Mouse (Mus musculus): ENCODE data around the gene Trf. TPM values are rescaled to one million over a fixed set of nuclear protein-coding genes. Genes with fewer than 3 reads are reported as not detected.
"Not testable (repeated sequence)": the region's sequence is repeated elsewhere in the genome, so short reads cannot be mapped to it uniquely, and the experiment has no call there.

Gene Trf
- polyA plus RNA-seq, 1 experiment: not detected

- Histone ChIP-seq H3K4me3 (ENCODE audit: insufficient read depth, poor library complexity, severe bottlenecking) (no peak overlapping the region), H3ac (ENCODE audit: control insufficient read depth, insufficient read length, low read depth) (no peak overlapping the region), H3K79me2 (ENCODE audit: control insufficient read depth, insufficient read depth) (no peaks in the 10 kb centered on the region), H3K79me3 (ENCODE audit: low read depth) (no peaks in the 10 kb centered on the region), H3K27me3 (ENCODE audit: control insufficient read depth, insufficient read depth, insufficient read length) (peaks cover 3% of the 10 kb centered on the region), H3K36me3 (ENCODE audit: control insufficient read depth, insufficient read depth) (no peaks in the 10 kb centered on the region)
- TF ChIP-seq FOSL1 (IDR thresholded peaks at IDR 0.05; ENCODE audit: insufficient read depth, low read length, poor library complexity, severe bottlenecking): no peak
These were observed 62.2 kb downstream of the Trf start for GRCm38 (mm10) chr9:103168046-103168445.

DNA sequence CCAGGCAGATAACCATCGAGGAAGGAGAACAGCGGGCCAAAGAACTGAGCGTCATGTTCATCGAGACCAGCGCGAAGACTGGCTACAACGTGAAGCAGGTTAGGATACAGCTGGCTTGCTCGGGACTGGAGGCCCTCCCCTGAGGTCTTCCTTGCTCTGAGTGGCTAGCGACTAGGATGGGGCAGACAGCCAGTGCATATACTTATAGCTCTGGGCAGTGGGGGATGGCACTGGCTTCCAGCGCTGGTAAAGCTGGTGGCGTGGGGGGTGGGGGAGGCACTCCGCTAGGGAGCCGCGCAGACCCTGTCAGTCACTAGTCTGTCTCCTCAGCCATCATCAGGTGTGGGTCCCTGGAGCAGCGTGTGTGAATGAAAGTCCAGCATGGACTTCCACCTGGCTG, 66.4 kb downstream of the Trf start:
- no peaks in the 10 kb centered on the region for H3K36me3 ChIP-seq (ENCODE audit: control insufficient read depth, insufficient read depth)
- no peak overlapping the region for H3ac ChIP-seq (ENCODE audit: control insufficient read depth, insufficient read length, low read depth)
- no peaks in the 10 kb centered on the region for H3K79me3 ChIP-seq (ENCODE audit: low read depth)
- no peak overlapping the region for H3K4me3 ChIP-seq (ENCODE audit: insufficient read depth, poor library complexity, severe bottlenecking)
- H3K79me2 ChIP-seq (ENCODE audit: control insufficient read depth, insufficient read depth): no peaks in the 10 kb centered on the region
- peaks cover 7% of the 10 kb centered on the region for H3K27me3 ChIP-seq (ENCODE audit: control insufficient read depth, insufficient read depth, insufficient read length)
- TF ChIP-seq FOSL1 (IDR thresholded peaks at IDR 0.05; ENCODE audit: insufficient read depth, low read length, poor library complexity, severe bottlenecking) (no peak), USF1 (IDR thresholded peaks at IDR 0.05; ENCODE audit: low read depth) (no peak), CTCF (IDR thresholded peaks at IDR 0.05; ENCODE audit: control insufficient read depth, insufficient read depth, insufficient read length) (no peak), MAX (IDR thresholded peaks at IDR 0.05) (no peak), CEBPB (IDR thresholded peaks at IDR 0.05; ENCODE audit: low read depth) (no peak), MYOD1 (IDR thresholded peaks at IDR 0.05; ENCODE audit: control insufficient read depth, insufficient read length, low read depth) (no peak), MYOG (IDR thresholded peaks at IDR 0.05; ENCODE audit: control insufficient read depth, extremely low read depth, insufficient read length) (no peak)

- not testable (repeated sequence) for H3ac ChIP-seq (ENCODE audit: control insufficient read depth, insufficient read length, low read depth); H3K36me3 ChIP-seq (ENCODE audit: control insufficient read depth, insufficient read depth); H3K27me3 ChIP-seq (ENCODE audit: control insufficient read depth, insufficient read depth, insufficient read length); H3K79me3 ChIP-seq (ENCODE audit: low read depth); H3K4me3 ChIP-seq (ENCODE audit: insufficient read depth, poor library complexity, severe bottlenecking); H3K79me2 ChIP-seq (ENCODE audit: control insufficient read depth, insufficient read depth)
These were observed 75.1 kb downstream of the Trf start for GRCm38 (mm10) chr9:103155158-103155557.

- Histone ChIP-seq H3K79me3 (ENCODE audit: low read depth) (no peaks in the 10 kb centered on the region), H3K27me3 (ENCODE audit: control insufficient read depth, insufficient read depth, insufficient read length) (no peaks in the 10 kb centered on the region), H3K79me2 (ENCODE audit: control insufficient read depth, insufficient read depth) (no peaks in the 10 kb centered on the region), H3K4me3 (ENCODE audit: insufficient read depth, poor library complexity, severe bottlenecking) (no peak overlapping the region), H3K36me3 (ENCODE audit: control insufficient read depth, insufficient read depth) (no peaks in the 10 kb centered on the region), H3ac (ENCODE audit: control insufficient read depth, insufficient read length, low read depth) (no peak overlapping the region)
- TF ChIP-seq CEBPB (IDR thresholded peaks at IDR 0.05; ENCODE audit: low read depth): no peak
- TF ChIP-seq USF1 (IDR thresholded peaks at IDR 0.05; ENCODE audit: low read depth): no peak
- TF ChIP-seq MYOG (IDR thresholded peaks at IDR 0.05; ENCODE audit: control insufficient read depth, extremely low read depth, insufficient read length): no peak
- TF ChIP-seq MAX (IDR thresholded peaks at IDR 0.05): no peak
- no peak for TF ChIP-seq CTCF (IDR thresholded peaks at IDR 0.05; ENCODE audit: control insufficient read depth, insufficient read depth, insufficient read length)
- no peak for TF ChIP-seq MYOD1 (IDR thresholded peaks at IDR 0.05; ENCODE audit: control insufficient read depth, insufficient read length, low read depth)
- TF ChIP-seq FOSL1 (IDR thresholded peaks at IDR 0.05; ENCODE audit: insufficient read depth, low read length, poor library complexity, severe bottlenecking): no peak
These were observed 75.7 kb downstream of the Trf start for GRCm38 (mm10) chr9:103154568-103154967.

Other genes starting within 250 kb of the Trf start
- 0.20 TPM for gene Slco2a1, start 241.7 kb downstream of the Trf start, polyA plus RNA-seq (2012; fragmentation: generic; extraction: Trizol)
- 1.7 TPM for gene Rab6b, start 118.7 kb downstream of the Trf start, polyA plus RNA-seq (2012; fragmentation: generic; extraction: Trizol)
- 66.8 TPM for gene Srprb, start 28.3 kb downstream of the Trf start, polyA plus RNA-seq (2012; fragmentation: generic; extraction: Trizol)
- gene Gm20425, start 137 bp downstream of the Trf start, polyA plus RNA-seq (2012; fragmentation: generic; extraction: Trizol): not detected
- gene 1300017J02Rik, start 74.6 kb upstream of the Trf start, polyA plus RNA-seq (2012; fragmentation: generic; extraction: Trizol): 0.30 TPM
- gene Topbp1, start 74.8 kb upstream of the Trf start, polyA plus RNA-seq (2012; fragmentation: generic; extraction: Trizol): 32.2 TPM
- 89.2 TPM for gene Cdv3, start 135.4 kb upstream of the Trf start, polyA plus RNA-seq (2012; fragmentation: generic; extraction: Trizol)
- 0.22 TPM for gene Bfsp2, start 250.0 kb upstream of the Trf start, polyA plus RNA-seq (2012; fragmentation: generic; extraction: Trizol)

Measured in C2C12 (cell line).